Mouse (Mus musculus) heart, postnatal 0 days (tissue): ENCODE measurements around the gene Spaca4.

ENCODE experiments used
- CTCF ChIP-seq: IDR thresholded peaks from 2 replicates; pipeline ENCODE4 v1.5.1; 2016; ENCODE audit warnings: antibody characterized with exemption, control low read depth, low read depth
- EP300 ChIP-seq: IDR thresholded peaks from 2 replicates; pipeline ENCODE4 v1.6.1; 2016; ENCODE audit warnings: antibody characterized with exemption, low read depth

- TF ChIP-seq EP300, result no peak
- TF ChIP-seq CTCF, result no peak
These were observed 7.3 kb downstream of the Spaca4 start for GRCm38 (mm10) chr7:45718331-45718730.
